Mouse (Mus musculus): ENCODE results near the gene Rnf146. TPM values are rescaled to one million over a fixed set of nuclear protein-coding genes. Genes with fewer than 3 reads are reported as not detected.

Rnf146 gene
- total RNA-seq, 2 experiments from 2014 or later, result 44.1 to 45.7 TPM

Other genes starting within 250 kb of the Rnf146 start
- gene Soga3, start 218.6 kb downstream of the Rnf146 start, total RNA-seq (2021), result under 1 TPM in 1 of 2 experiments, not detected in 1; 0.29 TPM
- under 1 TPM in 1 of 2 experiments, not detected in 1; 0.75 TPM for gene Gm49353, start 163.5 kb downstream of the Rnf146 start, total RNA-seq (2021)
- gene 9330159F19Rik, start 150.8 kb downstream of the Rnf146 start, total RNA-seq (2021), result 10 to 100 TPM; 35.6 to 39.9 TPM
- gene Echdc1, start 49.3 kb downstream of the Rnf146 start, total RNA-seq (2021), result 10 to 100 TPM; 31.5 to 34.1 TPM
- gene Rspo3, start 173.4 kb upstream of the Rnf146 start, total RNA-seq (2021), result 1 to 10 TPM in 1 of 2 experiments, under 1 TPM in 1; 0.99 to 3.5 TPM